Mouse (Mus musculus) G1E (cell line): ENCODE data around the gene Hipk1.

Source experiments
- CTCF ChIP-seq: IDR thresholded peaks from 2 replicates; pipeline ENCODE4 v1.5.1; 2012; ENCODE audit warnings: low read depth, low read length, inconsistent platforms, mixed read lengths
- GATA1 ChIP-seq: IDR thresholded peaks from 2 replicates; pipeline ENCODE4 v1.6.1; 2012; ENCODE audit warnings: borderline replicate concordance, low read length, inconsistent platforms, mixed read lengths
- POLR2AphosphoS5 ChIP-seq: IDR thresholded peaks from 2 replicates; pipeline ENCODE4 v1.6.1; 2012; ENCODE audit warnings: low read depth, low read length, inconsistent platforms; ENCODE audit not compliant: insufficient replicate concordance

- no peak for TF ChIP-seq CTCF
- TF ChIP-seq POLR2AphosphoS5 = no peak
- TF ChIP-seq GATA1 = no peak
Observed at GRCm38 (mm10) chr3:103739329-103739728, 52.0 kb downstream of the Hipk1 start, which contains the start of gene Gm10964.
